Mouse (Mus musculus) gonadal fat pad, adult 2 months (tissue): ENCODE results near the gene Klhl29. TPM values are rescaled to one million over a fixed set of nuclear protein-coding genes. Genes with fewer than 3 reads are reported as not detected.
A peak's percentile ranks its signal among the peaks of the same experiment; 100 is the strongest.

Experiments used
- DNase-seq: peaks from one replicate; pipeline ENCODE4 v3.0.0-alpha.2; 2012; ENCODE audit warnings: low read depth
- polyA plus RNA-seq: library from polyadenylated mRNA; depleted of rRNA; stranded (reverse); fragments of >200 nt; gene quantifications from 2 replicates; pipeline ENCODE4 v1.2.3, GENCODE M21; 2012

Klhl29 gene
- polyA plus RNA-seq, 1 experiment, result 4.6 TPM

DNA sequence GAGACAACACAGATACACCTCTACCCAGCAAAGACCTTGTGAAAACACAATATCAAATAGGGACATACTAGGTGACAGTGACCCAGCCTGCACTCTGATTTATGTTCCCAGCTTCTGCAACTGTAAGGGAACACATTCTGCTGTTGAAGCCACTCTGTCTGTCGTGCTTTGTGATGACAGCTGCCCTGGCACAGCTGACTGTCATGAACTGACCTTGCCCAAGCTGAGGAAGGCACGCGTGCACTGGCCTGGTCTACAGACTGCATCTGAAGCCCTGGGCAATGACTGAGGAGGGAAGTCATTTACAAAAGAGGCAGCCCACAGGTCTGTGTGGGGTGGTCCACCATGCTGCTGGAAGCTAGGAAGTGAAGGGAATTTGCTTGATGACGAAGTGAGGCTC lies 246.3 kb downstream of the Klhl29 start:
- DNase-seq, result no peak

DNA sequence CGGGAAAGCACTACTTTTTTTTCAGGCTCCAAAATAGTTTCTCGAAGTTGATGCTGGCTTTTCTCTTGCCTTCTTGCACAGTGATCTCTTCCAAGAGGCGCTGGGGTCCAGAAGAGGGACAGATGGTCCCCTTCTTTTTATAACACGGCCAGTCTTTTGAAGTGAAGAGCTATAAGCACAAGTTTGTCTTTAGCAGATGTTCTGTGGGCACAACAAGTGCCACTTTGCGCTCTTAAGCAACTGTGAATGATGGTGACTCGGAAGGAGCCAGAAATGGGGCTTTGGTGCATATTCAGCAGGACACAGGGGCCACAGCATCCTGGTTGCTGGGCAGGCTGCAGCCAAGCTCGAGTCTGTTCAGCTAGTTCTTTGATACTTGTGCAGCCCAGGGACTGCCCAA lies 249.6 kb downstream of the Klhl29 start:
- DNase-seq, result no peak

GRCm38 (mm10) chr12:5122972-5123371 lies 252.5 kb downstream of the Klhl29 start:
- DNase-seq, result no peak

DNA sequence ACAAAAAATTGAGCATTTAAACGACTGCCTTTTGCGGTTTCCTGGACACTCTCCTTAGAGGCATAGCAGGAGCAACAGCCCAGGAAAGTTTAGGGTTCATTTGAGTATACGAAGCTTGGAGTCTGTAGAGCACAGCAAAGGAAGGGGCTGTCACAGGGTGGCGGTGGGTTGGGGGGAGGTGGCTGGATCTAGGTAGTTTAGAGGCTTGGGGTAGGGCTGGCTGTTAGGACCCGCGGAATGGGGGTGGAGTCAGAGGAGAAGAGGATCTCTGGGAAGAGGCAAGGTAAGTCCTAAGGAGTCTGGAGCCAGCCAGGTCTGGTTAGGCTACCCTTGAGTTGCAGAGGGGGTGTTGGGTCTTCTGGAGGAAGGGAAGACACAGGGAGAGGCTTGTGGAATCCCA lies 255.2 kb downstream of the Klhl29 start:
- DNase-seq, result no peak

DNA sequence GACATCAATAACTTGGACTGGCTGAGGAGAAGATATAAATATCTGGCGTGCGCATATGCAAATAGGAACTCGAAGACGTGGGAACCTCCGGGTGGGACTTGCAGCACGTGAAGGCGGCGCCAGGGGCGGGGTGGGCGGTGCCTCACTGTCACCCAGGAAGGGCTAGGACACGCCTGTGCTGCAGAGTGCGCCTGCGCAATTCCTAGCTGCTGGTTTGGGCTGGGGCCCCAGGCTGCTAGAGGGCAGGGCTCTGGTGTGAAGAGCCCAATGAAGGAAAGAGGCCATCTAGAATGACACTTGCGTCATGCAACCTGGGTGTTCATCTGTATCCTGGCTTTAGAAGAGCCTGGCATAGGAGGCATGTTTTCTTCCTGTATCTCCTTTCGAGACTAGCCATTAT lies 255.8 kb downstream of the Klhl29 start:
- DNase-seq, result peak; percentile 71

DNA sequence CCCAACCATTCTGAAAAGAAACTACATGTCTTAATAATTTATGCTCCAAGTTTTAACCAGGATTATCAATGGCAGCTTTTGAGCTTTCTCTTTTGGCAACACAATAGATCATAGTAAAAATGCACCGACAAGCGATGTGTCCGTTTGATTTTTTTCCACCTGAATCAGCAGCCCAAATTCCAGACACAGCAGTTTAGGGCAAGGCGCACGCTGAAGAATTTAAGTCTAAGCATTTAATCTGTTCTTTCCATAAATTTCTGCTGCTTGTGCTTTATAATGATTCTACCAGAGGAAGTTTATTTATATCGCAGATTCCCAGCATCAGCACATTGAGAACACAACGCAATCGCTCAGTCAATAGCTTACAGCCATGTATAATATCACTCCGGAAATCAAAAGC lies 256.2 kb downstream of the Klhl29 start:
- DNase-seq, result no peak

DNA sequence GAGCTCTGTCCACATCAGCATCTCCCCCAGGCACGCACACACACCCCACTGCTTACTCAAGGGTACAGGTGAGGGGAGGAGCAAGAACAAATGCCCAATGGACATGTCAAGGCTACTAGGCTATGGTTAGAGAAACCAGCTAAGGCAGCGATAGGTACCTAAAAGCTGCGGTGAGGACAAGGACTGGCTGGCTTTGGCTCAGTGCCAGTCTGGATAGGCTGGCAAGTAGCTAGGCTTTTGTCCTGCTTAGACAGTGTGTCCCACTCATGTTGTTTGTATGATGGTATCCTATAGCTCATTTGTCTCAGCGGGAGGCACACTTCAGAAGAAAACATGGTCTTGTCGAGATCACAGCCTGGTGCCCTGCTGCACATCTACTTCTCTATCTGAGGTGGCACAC lies 258.9 kb downstream of the Klhl29 start:
- DNase-seq, result no peak

DNA sequence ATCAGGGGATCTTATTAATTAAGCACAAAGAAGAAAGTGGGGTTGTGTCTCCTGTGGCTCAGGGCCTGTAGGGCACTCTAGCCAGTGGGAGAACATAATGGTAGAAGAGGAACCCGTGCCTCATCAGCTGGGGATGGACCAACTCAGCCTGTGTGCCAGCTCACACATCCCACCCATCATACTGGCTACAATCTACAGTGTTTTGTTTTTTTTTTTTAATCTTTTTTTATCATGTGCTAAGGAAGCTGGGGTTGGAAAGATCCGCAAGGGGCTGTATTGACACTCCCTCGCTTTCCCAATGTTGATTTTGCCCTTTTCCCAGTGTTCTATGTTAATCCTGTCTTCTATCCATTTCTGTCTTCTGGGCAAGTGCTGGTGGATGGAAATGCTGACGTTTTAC lies 260.9 kb downstream of the Klhl29 start:
- DNase-seq, result no peak

GRCm38 (mm10) chr12:5111343-5111742 lies 264.1 kb downstream of the Klhl29 start:
- no peak for DNase-seq

DNA sequence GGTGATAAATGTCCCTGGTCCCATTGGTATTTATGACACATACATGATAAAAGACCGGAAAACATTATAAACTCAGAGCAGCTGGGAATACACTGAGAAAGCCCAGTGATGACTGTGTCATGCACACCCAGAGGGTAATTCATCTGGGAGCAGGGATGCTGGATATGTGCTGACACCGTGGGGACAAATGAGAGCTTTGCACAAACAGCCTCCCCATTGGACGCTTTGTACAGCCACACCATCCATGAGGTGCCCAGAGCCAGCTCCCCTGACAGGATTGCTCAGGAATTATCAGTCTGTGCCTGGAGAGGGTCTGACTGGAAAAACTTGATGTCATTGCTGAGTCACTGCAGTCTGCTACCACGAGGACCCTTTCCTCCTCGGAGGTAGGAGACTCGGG lies 266.9 kb downstream of the Klhl29 start:
- no peak for DNase-seq

GRCm38 (mm10) chr12:5107795-5108194 lies 267.7 kb downstream of the Klhl29 start:
- DNase-seq, result no peak

- DNase-seq, result no peak
Observed at GRCm38 (mm10) chr12:5104422-5105052, 270.9 kb downstream of the Klhl29 start.

- no peak for DNase-seq
Observed at GRCm38 (mm10) chr12:5101411-5102024, 274.0 kb downstream of the Klhl29 start.

GRCm38 (mm10) chr12:5099572-5099971 lies 275.9 kb downstream of the Klhl29 start:
- no peak for DNase-seq

DNA sequence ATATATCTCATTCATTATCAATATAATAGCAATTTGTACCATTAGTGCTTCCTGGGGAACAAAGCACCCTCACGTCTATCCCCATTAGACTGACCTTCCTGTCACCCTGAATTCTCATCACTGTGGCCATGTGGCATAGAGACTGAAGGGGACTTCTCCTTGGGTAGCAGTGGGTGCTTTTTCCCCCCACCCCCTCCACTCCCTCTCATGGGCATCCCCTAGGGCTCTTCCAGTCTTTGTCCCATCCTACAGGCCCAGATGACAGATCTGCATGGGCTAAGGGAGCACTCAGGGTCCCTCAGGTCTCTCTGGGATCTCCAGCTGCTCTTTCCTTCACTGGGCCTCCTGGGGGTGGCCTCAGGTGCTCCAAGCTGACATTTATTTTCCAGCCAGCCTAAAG lies 286.8 kb downstream of the Klhl29 start:
- no peak for DNase-seq

DNA sequence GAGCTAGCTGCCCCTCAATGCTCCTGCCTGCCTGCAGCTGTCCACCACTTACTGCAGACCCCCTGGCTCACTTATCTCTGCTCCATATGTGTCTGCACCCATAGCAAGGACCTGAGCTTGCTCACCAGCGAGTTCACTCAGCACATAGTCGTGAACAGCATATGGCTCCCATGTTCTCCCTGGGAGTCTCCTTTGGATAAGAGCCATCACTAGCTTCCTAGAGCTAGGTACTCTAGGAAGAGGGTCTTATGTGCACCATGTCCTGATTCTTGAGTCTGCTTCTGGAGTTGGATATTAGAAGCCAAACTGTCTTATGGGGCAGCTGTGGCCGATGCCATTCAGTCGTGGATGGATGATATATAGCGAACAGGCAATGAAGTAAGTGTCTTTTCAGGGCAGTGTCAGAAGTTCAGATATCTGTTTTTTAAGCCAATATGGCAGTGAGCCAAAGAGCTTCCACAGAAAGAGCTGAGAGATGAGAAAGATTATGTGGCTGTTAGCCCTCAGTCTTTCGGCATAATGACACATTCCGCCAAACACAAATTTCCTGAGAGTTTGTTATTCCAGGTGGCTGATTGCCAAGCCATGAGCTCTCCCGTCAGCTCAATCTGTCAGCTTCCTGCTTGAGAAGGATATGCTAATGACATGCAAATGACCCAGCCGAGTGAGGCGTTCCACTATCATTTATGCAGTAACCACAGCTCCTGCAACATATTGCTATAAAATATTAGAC lies 287.5 kb downstream of the Klhl29 start:
- DNase-seq, result peak; percentile 42

DNA sequence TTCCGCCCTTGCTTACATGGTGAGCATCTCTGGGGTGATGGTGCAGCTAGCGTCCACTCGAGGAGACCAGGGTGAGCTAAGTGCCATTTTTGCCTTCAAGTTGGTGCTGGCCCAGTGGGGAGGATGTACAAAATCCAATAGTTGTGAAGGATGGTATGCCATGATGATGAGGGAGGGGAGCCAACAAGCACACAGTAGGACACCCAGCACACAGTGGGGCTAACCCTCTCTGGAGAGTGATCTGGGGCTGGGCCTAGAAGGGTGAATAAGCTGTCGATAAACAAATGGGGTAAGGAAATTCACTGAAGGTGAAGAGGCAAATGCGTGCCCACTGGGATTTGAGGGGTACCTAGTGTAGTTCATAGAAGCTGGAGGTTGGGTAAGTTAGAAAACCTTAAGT lies 290.8 kb downstream of the Klhl29 start:
- DNase-seq, result no peak

GRCm38 (mm10) chr12:5081480-5081879 lies 294.0 kb downstream of the Klhl29 start:
- no peak for DNase-seq

GRCm38 (mm10) chr12:5073191-5073590 lies 302.3 kb downstream of the Klhl29 start:
- DNase-seq, result no peak

GRCm38 (mm10) chr12:5070131-5070530 lies 305.4 kb downstream of the Klhl29 start:
- no peak for DNase-seq

- no peak for DNase-seq
Observed at GRCm38 (mm10) chr12:5067590-5067989, 307.9 kb downstream of the Klhl29 start.

DNA sequence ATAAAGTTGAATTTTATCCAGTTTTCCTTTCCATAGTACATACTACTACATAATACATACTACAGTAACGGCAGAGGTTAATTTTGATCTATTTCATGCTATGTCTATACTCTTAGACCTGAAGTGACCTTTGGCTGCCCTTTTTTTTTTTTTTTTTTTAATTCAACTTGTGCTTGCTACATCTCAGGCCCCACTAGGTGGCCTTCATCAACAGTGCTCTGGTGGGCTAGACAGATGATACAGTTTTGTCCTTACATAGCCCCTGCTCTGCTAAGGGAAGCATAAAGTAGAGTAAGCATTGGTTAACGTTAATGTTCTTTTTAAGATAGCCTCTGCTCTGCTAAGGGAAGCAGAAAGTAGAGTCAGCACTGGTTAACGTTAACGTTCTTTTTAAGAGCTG lies 327.4 kb downstream of the Klhl29 start:
- DNase-seq, result no peak

DNA sequence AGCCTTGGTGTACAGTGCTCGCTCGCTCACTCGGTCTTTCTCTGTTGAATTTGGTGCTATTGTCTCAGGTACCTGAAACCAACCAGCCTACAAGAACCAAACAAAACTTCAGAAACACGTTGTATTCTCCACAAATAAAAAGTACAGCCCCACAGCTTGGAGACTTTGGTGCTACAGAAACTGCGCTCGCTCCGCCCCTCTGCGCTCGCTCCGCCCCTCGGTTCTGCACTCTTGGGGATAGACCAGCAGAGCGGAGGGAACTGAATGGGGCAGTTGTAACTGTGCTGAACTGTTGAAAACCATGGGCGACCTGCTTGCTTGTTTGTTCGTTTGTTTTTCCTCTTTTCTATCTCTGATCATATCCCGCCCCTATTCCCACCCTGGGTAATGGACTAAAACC lies 331.3 kb downstream of the Klhl29 start:
- DNase-seq, result no peak
